7 mouse cellular contexts compared by ENCODE assay signal in the genomic region with DNA sequence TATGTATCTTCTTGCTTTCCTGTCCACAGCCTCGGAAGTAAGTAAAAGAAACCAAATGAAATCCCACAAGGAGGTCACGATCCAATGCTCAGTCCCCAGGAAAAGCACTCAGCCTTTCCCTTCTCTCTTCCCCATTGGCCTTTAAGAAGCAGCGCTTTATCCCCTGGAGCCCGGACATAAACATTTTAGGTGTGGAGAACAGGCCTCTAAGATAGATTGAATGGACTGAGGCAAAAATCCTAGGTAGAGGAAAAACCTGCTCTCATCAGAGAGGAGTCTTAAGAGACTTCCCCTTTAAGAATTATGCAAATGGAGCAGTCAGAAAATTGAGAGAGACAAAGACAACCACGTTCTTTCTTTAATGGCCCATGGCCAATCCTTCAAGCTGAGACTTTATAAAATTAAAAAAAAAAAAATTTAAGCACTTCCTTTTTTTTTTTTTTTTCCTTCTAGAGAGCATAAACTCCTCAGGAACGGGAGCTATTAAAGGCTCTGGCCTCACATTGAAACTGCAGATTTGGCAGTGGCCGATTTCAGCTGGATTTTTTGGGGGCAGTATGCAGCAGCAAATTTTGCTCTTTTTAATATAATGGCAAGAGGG.
DNase-seq lines count a peak whose midpoint lies in the region; ATAC-seq lines count a peak whose summit lies in the region.

No protein-coding gene starts in this region.

- 25% methylated on average over 7 of the region's 7 CpGs for WGBS in lung, embryonic 15.5 days
- 16% methylated on average over 7 of the region's 7 CpGs for WGBS in forebrain, embryonic 14.5 days
- whole genome bisulfite sequencing in limb, embryonic 12.5 days, result 31% methylated on average over 7 of the region's 7 CpGs
- 28% methylated on average over 7 of the region's 7 CpGs for WGBS in stomach, embryonic 14.5 days

- no peak overlapping the region for H3K9ac ChIP-seq in lung, embryonic 15.5 days
- H3K9ac ChIP-seq in forebrain, embryonic 14.5 days (ENCODE audit: low read length), result peak overlapping the region; percentile 52
- H3K9ac ChIP-seq in limb, embryonic 12.5 days (replicated peaks), result 0 out of 2 replicates have a peak overlapping the region, but pooled peaks have one; percentile 31
- H3K9ac ChIP-seq in stomach, embryonic 14.5 days (replicated peaks; ENCODE audit: low read depth, low read length), result no peak overlapping the region

- no peak for DNase-seq in lung, postnatal 4 days
- peak; percentile 70 for DNase-seq in forebrain, embryonic 14.5 days (ENCODE audit: low spot score)
- no peak for DNase-seq in layer of hippocampus, adult 18-20 months (ENCODE audit: low spot score in 2 of 2)
- no peak for DNase-seq in MN1 (ENCODE audit: low spot score)

- ATAC-seq in lung, embryonic 15.5 days (ENCODE audit: borderline replicate concordance, extremely low read depth, low FRiP score, low TSS enrichment), result no peak
- peak; percentile 49 for ATAC-seq in forebrain, embryonic 14.5 days
- ATAC-seq in limb, embryonic 12.5 days (ENCODE audit: insufficient number of reproducible peaks, insufficient read depth, low FRiP score, low TSS enrichment, low read depth), result no peak
- ATAC-seq in stomach, embryonic 14.5 days (ENCODE audit: insufficient number of reproducible peaks, insufficient read depth, low FRiP score, low read depth), result no peak

- H3K27me3 ChIP-seq in lung, embryonic 15.5 days, result no peaks in the 10 kb centered on the region
- H3K27me3 ChIP-seq in forebrain, embryonic 14.5 days (replicated peaks; ENCODE audit: control insufficient read depth, insufficient read depth, low read length), result no peaks in the 10 kb centered on the region
- no peaks in the 10 kb centered on the region for H3K27me3 ChIP-seq in limb, embryonic 12.5 days
- no peaks in the 10 kb centered on the region for H3K27me3 ChIP-seq in stomach, embryonic 14.5 days (ENCODE audit: control insufficient read depth, insufficient read depth, low read length)

- H3K4me2 ChIP-seq in lung, embryonic 15.5 days, result peak overlapping the region; percentile 49
- peak overlapping the region; percentile 62 for H3K4me2 ChIP-seq in forebrain, embryonic 14.5 days (ENCODE audit: low read length)
- H3K4me2 ChIP-seq in limb, embryonic 12.5 days, result peak overlapping the region; percentile 61
- peak overlapping the region; percentile 42 for H3K4me2 ChIP-seq in stomach, embryonic 14.5 days (replicated peaks; ENCODE audit: low read depth, low read length)

- H3K27ac ChIP-seq in lung, embryonic 15.5 days, result peak overlapping the region; percentile 47; the same call in 1 of the 2 replicates
- H3K27ac ChIP-seq in forebrain, embryonic 14.5 days (ENCODE audit: low read depth, low read length), result no peak overlapping the region
- no peak overlapping the region for H3K27ac ChIP-seq in limb, embryonic 12.5 days
- no peak overlapping the region for H3K27ac ChIP-seq in stomach, embryonic 14.5 days (ENCODE audit: low read length)

- H3K36me3 ChIP-seq in lung, embryonic 15.5 days, result no peaks in the 10 kb centered on the region
- no peaks in the 10 kb centered on the region for H3K36me3 ChIP-seq in forebrain, embryonic 14.5 days (ENCODE audit: control insufficient read depth, insufficient read depth, low read length)
- H3K36me3 ChIP-seq in limb, embryonic 12.5 days, result no peaks in the 10 kb centered on the region
- no peaks in the 10 kb centered on the region for H3K36me3 ChIP-seq in stomach, embryonic 14.5 days (ENCODE audit: control insufficient read depth, insufficient read depth, low read length)

- no peaks in the 10 kb centered on the region for H3K9me3 ChIP-seq in lung, embryonic 15.5 days
- H3K9me3 ChIP-seq in forebrain, embryonic 14.5 days (replicated peaks; ENCODE audit: control insufficient read depth, low read length), result no peaks in the 10 kb centered on the region
- no peaks in the 10 kb centered on the region for H3K9me3 ChIP-seq in limb, embryonic 12.5 days
- no peaks in the 10 kb centered on the region for H3K9me3 ChIP-seq in stomach, embryonic 14.5 days (ENCODE audit: control insufficient read depth, low read depth, low read length)

- peak overlapping the region; percentile 20 for H3K4me3 ChIP-seq in lung, embryonic 15.5 days
- peak overlapping the region; percentile 21 for H3K4me3 ChIP-seq in forebrain, embryonic 14.5 days (ENCODE audit: low read depth, low read length)
- H3K4me3 ChIP-seq in limb, embryonic 12.5 days (replicated peaks), result peak overlapping the region; percentile 25
- 0 out of 2 replicates have a peak overlapping the region, but pooled peaks have one; percentile 7 for H3K4me3 ChIP-seq in stomach, embryonic 14.5 days (ENCODE audit: low read depth, low read length)

- H3K4me1 ChIP-seq in lung, embryonic 15.5 days, result peaks cover 11% of the 10 kb centered on the region
- H3K4me1 ChIP-seq in forebrain, embryonic 14.5 days (ENCODE audit: control insufficient read depth, insufficient read depth, low read length), result peaks cover 2% of the 10 kb centered on the region; the same call in 1 of the 2 replicates
- H3K4me1 ChIP-seq in limb, embryonic 12.5 days (replicated peaks), result peaks cover 11% of the 10 kb centered on the region
- H3K4me1 ChIP-seq in stomach, embryonic 14.5 days (ENCODE audit: control insufficient read depth, insufficient read depth, low read length), result no peaks in the 10 kb centered on the region

Comparison
In these comparisons a context has a peak if more than half of its experiments do, and no peak if none do; other contexts are left out.
1. H3K9ac ChIP-seq: peak in forebrain, embryonic 14.5 days (single experiment) and limb, embryonic 12.5 days (single experiment); none in lung, embryonic 15.5 days (single experiment) and stomach, embryonic 14.5 days (single experiment).
2. Peak in every context shown above with its lines, with median percentiles within 50 percentile points of each other: H3K4me2 ChIP-seq and H3K4me3 ChIP-seq.